Mouse (Mus musculus) myocyte (in vitro differentiated cells): ENCODE measurements at regions not wholly inside any gene's neighbourhood (a gene's known extent, or its start where the extent isn't known, plus 50 kb on each side); places are given as distances from the start of the nearest gene placed in this dataset.

Experiments used
- CEBPB ChIP-seq: IDR thresholded peaks from 2 replicates; pipeline ENCODE4 v1.6.1; 2011; ENCODE audit warnings: mild to moderate bottlenecking, moderate library complexity; ENCODE audit not compliant: poor library complexity, insufficient read depth, severe bottlenecking
- POLR2A ChIP-seq: IDR thresholded peaks from one replicate; pipeline ENCODE4 v1.6.1; 2011; ENCODE audit warnings: low read depth, mild to moderate bottlenecking, control low read depth, moderate library complexity; ENCODE audit not compliant: insufficient read length
- REST ChIP-seq: IDR thresholded peaks from one replicate; pipeline ENCODE4 v1.6.1; 2011; ENCODE audit warnings: mild to moderate bottlenecking, control low read depth, moderate library complexity; ENCODE audit not compliant: insufficient read depth, insufficient read length
- TCF3 ChIP-seq: IDR thresholded peaks from one replicate; pipeline ENCODE4 v1.6.1; 2011; ENCODE audit warnings: low read depth, control low read depth; ENCODE audit not compliant: insufficient read length

- no peak for TF ChIP-seq POLR2A
- no peak for TF ChIP-seq CEBPB
- no peak for TF ChIP-seq REST
- no peak for TF ChIP-seq TCF3
These were observed 236.9 kb downstream of the Cbln1 start for GRCm38 (mm10) chr8:87235341-87236075.
